Mouse (Mus musculus) naive thymus-derived CD4-positive, alpha-beta T cell, adult 2 months (primary cell): ENCODE results near the gene Gm21915.

ENCODE experiments used
- DNase-seq: peaks from one replicate; pipeline ENCODE4 v3.0.0-alpha.2; 2011; ENCODE audit warnings: low read depth

Gm21915 gene

DNA sequence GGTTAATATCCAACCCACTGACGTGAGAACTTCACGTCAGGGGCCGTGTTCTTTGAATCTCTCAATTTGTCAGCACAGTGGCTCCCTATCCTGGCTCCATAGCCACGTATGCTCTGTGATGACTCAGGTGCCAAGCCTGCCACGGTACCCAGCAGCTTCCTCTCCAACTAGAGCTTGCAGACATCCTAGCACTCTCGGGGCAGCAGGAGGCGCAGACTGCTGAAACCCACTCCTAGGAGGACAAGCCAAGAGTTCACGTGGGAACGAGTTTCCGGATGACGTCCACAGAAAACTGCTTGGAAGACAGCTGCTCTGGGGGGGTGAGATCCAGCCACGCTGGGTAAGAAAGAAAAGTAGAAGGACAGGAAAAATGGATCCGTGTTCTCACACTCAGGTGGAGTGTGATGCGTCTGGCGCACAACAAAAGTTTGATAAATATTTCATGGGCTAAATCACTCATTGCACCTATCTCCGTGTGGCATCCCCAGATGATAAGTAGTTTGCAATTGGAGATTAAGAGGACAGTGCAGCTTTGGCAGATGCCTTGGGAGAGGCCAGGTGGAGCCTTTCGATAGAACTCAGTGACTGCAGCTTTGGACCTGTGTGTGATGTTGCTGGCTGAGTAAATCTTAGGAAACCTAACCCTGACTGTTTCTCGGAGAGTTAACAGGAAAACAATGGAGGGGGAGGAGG is 46.9 kb downstream of the Gm21915 start:
- DNase-seq = no peak

DNA sequence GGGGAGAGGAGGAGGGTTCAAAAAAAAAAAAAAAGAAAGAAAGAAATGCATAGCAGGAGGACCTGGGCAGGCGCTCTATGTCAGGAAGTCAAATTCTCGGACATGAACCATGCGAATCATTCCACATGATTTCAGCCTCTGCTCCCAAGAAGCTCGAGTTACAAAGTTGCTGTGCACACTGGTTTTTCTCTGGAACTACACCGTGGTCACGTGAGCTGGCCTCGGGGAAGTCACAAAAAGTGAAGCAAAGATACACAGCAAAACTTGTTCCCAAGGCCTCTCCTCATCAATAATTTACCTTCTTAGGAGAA is 47.4 kb downstream of the Gm21915 start:
- no peak for DNase-seq
